Comparison of ENCODE assay signal across 11 mouse cellular contexts in the genomic region with DNA sequence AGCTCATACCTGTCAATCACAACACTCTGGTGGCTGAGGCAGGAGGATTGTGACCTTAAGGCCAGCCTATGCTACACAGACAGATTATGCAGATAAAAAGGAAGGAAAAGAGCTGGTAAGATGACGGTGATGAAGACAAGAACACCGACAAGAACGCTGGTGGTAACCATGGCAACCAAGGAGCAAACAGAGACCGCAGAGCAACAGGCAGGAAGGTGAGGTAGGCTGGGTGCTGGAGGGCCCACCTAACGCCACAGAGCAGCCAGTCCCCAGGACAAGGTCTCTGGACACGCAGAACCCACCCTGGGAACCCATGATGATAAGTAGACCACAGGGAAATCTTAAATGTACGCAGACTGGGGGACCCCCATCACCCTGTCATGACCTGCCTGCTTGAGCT. TPM values are rescaled to one million over a fixed set of nuclear protein-coding genes. Genes with fewer than 3 reads are reported as not detected.
A peak's percentile ranks its signal among the peaks of the same experiment; 100 is the strongest.
DNase-seq lines count a peak whose midpoint lies in the region; ATAC-seq lines count a peak whose summit lies in the region.
"Had no signal": no experiment of that assay in that cellular context is flagged by ENCODE, and none has a peak within 500 bp of the region (broad histone marks: within the 10 kb centered on the region; RNA-seq: fewer than 3 reads in every experiment).

No protein-coding gene starts in this region.

- no peak overlapping the region for H3K27ac ChIP-seq in neural tube, embryonic 12.5 days
- peak overlapping the region; percentile 85; the same call in 1 of the 2 replicates for H3K27ac ChIP-seq in embryonic facial prominence, embryonic 10.5 days (replicated peaks)
- H3K27ac ChIP-seq in macrophage = peak overlapping the region; percentile 15; the same call in 1 of the 2 replicates
- H3K27ac ChIP-seq: heart, adult 2 months had no signal

- no peak for ATAC-seq in neural tube, embryonic 12.5 days (ENCODE audit: low FRiP score, low read depth)

- WGBS in neural tube, embryonic 12.5 days = 55% methylated on average over 7 of the region's 7 CpGs
- 69% methylated on average over 7 of the region's 7 CpGs for whole genome bisulfite sequencing in embryonic facial prominence, embryonic 10.5 days
- 49% methylated on average over 7 of the region's 7 CpGs for WGBS in macrophage (ENCODE audit: missing documents)

- no peak overlapping the region for H3K9ac ChIP-seq in neural tube, embryonic 12.5 days
- H3K9ac ChIP-seq: liver, embryonic 15.5 days had no signal

- H3K36me3 ChIP-seq in neural tube, embryonic 12.5 days = no peaks in the 10 kb centered on the region
- H3K36me3 ChIP-seq in embryonic facial prominence, embryonic 10.5 days (replicated peaks) = peaks cover 24% of the 10 kb centered on the region
- H3K36me3 ChIP-seq in macrophage (ENCODE audit: inconsistent target) = peaks cover 36% of the 10 kb centered on the region; the same call in 1 of the 2 replicates
- H3K36me3 ChIP-seq: liver, embryonic 15.5 days had no signal

- peaks cover 93% of the 10 kb centered on the region for H3K79me2 ChIP-seq in macrophage (ENCODE audit: inconsistent target)

- peak overlapping the region; percentile 35; the same call in 1 of the 2 replicates for H3K4me2 ChIP-seq in neural tube, embryonic 12.5 days (replicated peaks)
- H3K4me2 ChIP-seq: liver, embryonic 15.5 days had no signal

- no peaks in the 10 kb centered on the region for H3K27me3 ChIP-seq in neural tube, embryonic 12.5 days (replicated peaks)
- no peaks in the 10 kb centered on the region for H3K27me3 ChIP-seq in embryonic facial prominence, embryonic 10.5 days (replicated peaks; ENCODE audit: low read depth, poor library complexity, severe bottlenecking)
- H3K27me3 ChIP-seq: liver, embryonic 15.5 days had no signal

- H3K4me1 ChIP-seq in neural tube, embryonic 12.5 days = peaks cover 74% of the 10 kb centered on the region
- H3K4me1 ChIP-seq in embryonic facial prominence, embryonic 10.5 days = peaks cover 96% of the 10 kb centered on the region

- no peak for DNase-seq in neural tube, embryonic 10.5 days (ENCODE audit: extremely low spot score, low spot score)
- peak; percentile 40 for DNase-seq in embryonic facial prominence, embryonic 10.5 days (ENCODE audit: low spot score)
- peak; percentile 68 for DNase-seq in thymus, postnatal 25 days
- DNase-seq in layer of hippocampus, adult 11-12 months (ENCODE audit: low spot score) = no peak
- DNase-seq in cerebellum, adult 8-10 months = no peak
- DNase-seq: cerebellum, adult 11 months; heart, adult 2 months; kidney, postnatal 25 days had no signal

- no peak overlapping the region for H3K4me3 ChIP-seq in neural tube, embryonic 12.5 days
- H3K4me3 ChIP-seq in embryonic facial prominence, embryonic 10.5 days = peak overlapping the region; percentile 35
- H3K4me3 ChIP-seq in macrophage (ENCODE audit: inconsistent target) = no peak overlapping the region
- H3K4me3 ChIP-seq: heart, adult 2 months; liver, embryonic 15.5 days had no signal

- H3K9me3 ChIP-seq in neural tube, embryonic 12.5 days = no peaks in the 10 kb centered on the region
- no peaks in the 10 kb centered on the region for H3K9me3 ChIP-seq in embryonic facial prominence, embryonic 10.5 days
- H3K9me3 ChIP-seq: liver, embryonic 15.5 days had no signal

RNA-seq across cellular contexts. Expression of gene Cotl1, which starts 9.8 kb away (rescaled TPM):
- polyA plus RNA-seq in neural tube, embryonic 12.5 days (2016; fragmentation: Nextera tagmentation; extraction: Ambion mirVana) = 219 and 263 TPM in 2 replicates
- polyA plus RNA-seq in embryonic facial prominence, embryonic 10.5 days (2016; fragmentation: Nextera tagmentation; extraction: Ambion mirVana) = 137 and 149 TPM in 2 replicates
- 100 to 1,000 TPM in 1 of 26 experiments, 10 to 100 TPM in 24, 1 to 10 TPM in 1; 9.6 to 147 (median 49.2) TPM for total RNA-seq in macrophage (2018; cell fraction: chromatin; rRNA removed)
- 100 to 1,000 TPM; 588 to 806 (median 705) TPM for total RNA-seq in macrophage (2018; cell fraction: cytosol; rRNA removed)
- total RNA-seq in macrophage (2018; cell fraction: nucleus; rRNA removed) = 100 to 1,000 TPM in 24 of 26 experiments, 10 to 100 TPM in 2; 50.1 to 383 (median 147) TPM
- 407 to 941 TPM (median 598 TPM) in 3 replicates for polyA plus RNA-seq in macrophage (2018)

RNA-seq across cellular contexts. Expression of gene Klhl36, which starts 31.5 kb away (rescaled TPM):
- 10.8 and 10.9 TPM in 2 replicates for polyA plus RNA-seq in neural tube, embryonic 12.5 days (2016; fragmentation: Nextera tagmentation; extraction: Ambion mirVana)
- 10.4 and 11.3 TPM in 2 replicates for polyA plus RNA-seq in embryonic facial prominence, embryonic 10.5 days (2016; fragmentation: Nextera tagmentation; extraction: Ambion mirVana)
- 10 to 100 TPM in 7 of 26 experiments, 1 to 10 TPM in 18, under 1 TPM in 1; 0.70 to 12.8 (median 6.1) TPM for total RNA-seq in macrophage (2018; cell fraction: chromatin; rRNA removed)
- 1 to 10 TPM; 1.8 to 9.2 (median 6.8) TPM for total RNA-seq in macrophage (2018; cell fraction: cytosol; rRNA removed)
- 1 to 10 TPM in 25 of 26 experiments, under 1 TPM in 1; 0.93 to 9.8 (median 5.3) TPM for total RNA-seq in macrophage (2018; cell fraction: nucleus; rRNA removed)
- polyA plus RNA-seq in macrophage (2018) = 2.8 to 6.7 TPM (median 5.1 TPM) in 3 replicates

RNA-seq across cellular contexts. Expression of gene Tldc1, which starts 52.4 kb away (rescaled TPM):
- 11.6 and 12.1 TPM in 2 replicates for polyA plus RNA-seq in neural tube, embryonic 12.5 days (2016; fragmentation: Nextera tagmentation; extraction: Ambion mirVana)
- polyA plus RNA-seq in embryonic facial prominence, embryonic 10.5 days (2016; fragmentation: Nextera tagmentation; extraction: Ambion mirVana) = 12.8 and 14.5 TPM in 2 replicates
- total RNA-seq in macrophage (2018; cell fraction: chromatin; rRNA removed) = 10 to 100 TPM in 13 of 26 experiments, 1 to 10 TPM in 13; 3.9 to 19.4 (median 10.4) TPM
- 10 to 100 TPM in 17 of 26 experiments, 1 to 10 TPM in 9; 4.5 to 18.2 (median 11.5) TPM for total RNA-seq in macrophage (2018; cell fraction: cytosol; rRNA removed)
- 10 to 100 TPM in 14 of 26 experiments, 1 to 10 TPM in 12; 2.6 to 19.0 (median 10.9) TPM for total RNA-seq in macrophage (2018; cell fraction: nucleus; rRNA removed)
- 9.6 to 10.4 TPM (median 10.1 TPM) in 3 replicates for polyA plus RNA-seq in macrophage (2018)

Comparison
In these comparisons a context has a peak if more than half of its experiments do, and no peak if none do; other contexts are left out.
1. DNase-seq: peak in embryonic facial prominence, embryonic 10.5 days (single experiment) and thymus, postnatal 25 days (single experiment); none in neural tube, embryonic 10.5 days (single experiment), layer of hippocampus, adult 11-12 months (single experiment) and cerebellum, adult 8-10 months (single experiment).